Mouse (Mus musculus): ENCODE results near the gene Capn2.
A peak's percentile ranks its signal among the peaks of the same experiment; 100 is the strongest.

- peak; percentile 62 for TF ChIP-seq CTCF (conservative IDR thresholded peaks at IDR 0.05; ENCODE audit: insufficient read depth, insufficient read length, low read depth, low read length)
- TF ChIP-seq POLR2A (IDR thresholded peaks at IDR 0.05; ENCODE audit: low read depth, low read length): no peak
Observed at GRCm38 (mm10) chr1:182516758-182517676, at the start of gene Capn2.
